ENCODE assay signal across 12 mouse cellular contexts in the genomic region with DNA sequence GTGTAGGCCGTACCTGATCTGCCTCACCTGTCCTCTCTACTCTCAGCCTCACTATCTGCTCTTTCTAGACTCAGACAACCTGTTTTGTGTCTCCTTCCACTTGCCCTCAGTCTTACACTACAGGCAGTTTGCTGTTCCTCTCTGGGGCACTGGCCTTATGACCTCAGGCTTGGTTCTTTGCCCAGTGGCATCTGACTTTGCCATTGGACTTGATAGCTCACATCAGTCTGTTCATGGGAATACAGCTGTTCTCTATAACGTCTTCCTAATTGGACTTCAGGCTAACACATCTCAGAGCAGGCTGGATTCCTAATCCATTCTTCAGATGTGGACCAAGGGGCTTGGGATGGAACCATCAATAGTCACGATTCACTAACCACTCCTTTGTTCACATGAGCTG.
"Had no signal": no experiment of that assay in that cellular context is flagged by ENCODE, and none has a peak within 500 bp of the region (broad histone marks: within the 10 kb centered on the region; RNA-seq: fewer than 3 reads in every experiment).

No protein-coding gene starts in this region.

- H3K4me1 ChIP-seq: liver, embryonic 15.5 days; megakaryocyte, embryonic 14.5 days had no signal

- H3K9me3 ChIP-seq: limb, embryonic 10.5 days; liver, embryonic 15.5 days had no signal

- H3K4me3 ChIP-seq: limb, embryonic 10.5 days; liver, embryonic 15.5 days; megakaryocyte, embryonic 14.5 days had no signal

- DNase-seq: kidney, adult 8-10 months; kidney, postnatal 25 days; lung, adult 2 months; lung, postnatal 10 days; right cerebral cortex, postnatal 14 days; thymus, postnatal 36 days had no signal

- H3K4me2 ChIP-seq: liver, embryonic 11.5 days; liver, embryonic 15.5 days; midbrain, embryonic 11.5 days had no signal

- H3K27ac ChIP-seq: limb, embryonic 10.5 days; liver, embryonic 15.5 days; macrophage had no signal

- H3K27me3 ChIP-seq: liver, embryonic 15.5 days; megakaryocyte, embryonic 14.5 days had no signal

- H3K9ac ChIP-seq: liver, embryonic 15.5 days had no signal

- H3K36me3 ChIP-seq: limb, embryonic 10.5 days; liver, embryonic 15.5 days had no signal
